Mouse (Mus musculus) kidney, embryonic 14.5 days (tissue): ENCODE results near the gene Cyp11a1. TPM values are rescaled to one million over a fixed set of nuclear protein-coding genes. Genes with fewer than 3 reads are reported as not detected.

Experiments
- ATAC-seq: fragments of 200-750 bp; cut with Nextera tagmentation; 2 replicates; pipeline ENCODE4 v1.8.0; 2017; ENCODE audit warnings: moderate number of reproducible peaks, mild to moderate bottlenecking, moderate TSS enrichment, moderate library complexity; ENCODE audit not compliant: low FRiP score, low TSS enrichment
- H3K27ac ChIP-seq: fragments of 300-500 bp; sonication (generic); 2 replicates; pipeline ENCODE4 v1.5.1; 2014; ENCODE audit warnings: low read depth, mild to moderate bottlenecking, low read length, moderate library complexity, mixed read lengths
- H3K27me3 ChIP-seq: fragments of 300-500 bp; sonication (generic); 2 replicates; pipeline ENCODE4 v1.6.1; 2014; ENCODE audit warnings: mild to moderate bottlenecking, low read length; ENCODE audit not compliant: control insufficient read depth, insufficient read depth
- H3K36me3 ChIP-seq: fragments of 300-500 bp; sonication (generic); 2 replicates; pipeline ENCODE4 v1.6.1; 2014; ENCODE audit warnings: low read length, mixed read lengths; ENCODE audit not compliant: control insufficient read depth, insufficient read depth
- H3K4me1 ChIP-seq: fragments of 300-500 bp; sonication (generic); 2 replicates; pipeline ENCODE4 v1.6.1; 2014; ENCODE audit warnings: low read length, mixed read lengths; ENCODE audit not compliant: control insufficient read depth, insufficient read depth
- H3K4me2 ChIP-seq: fragments of 300-500 bp; sonication (generic); replicated peaks from 2 replicates; pipeline ENCODE4 v1.6.1; 2014; ENCODE audit warnings: low read depth, mild to moderate bottlenecking, low read length
- H3K4me3 ChIP-seq: fragments of 300-500 bp; sonication (generic); 2 replicates; pipeline ENCODE4 v1.5.1; 2014; ENCODE audit warnings: mild to moderate bottlenecking, low read length
- H3K9ac ChIP-seq: fragments of 300-500 bp; sonication (generic); 2 replicates; pipeline ENCODE4 v1.6.1; 2014; ENCODE audit warnings: low read depth, mild to moderate bottlenecking, low read length, moderate library complexity
- H3K9me3 ChIP-seq: fragments of 300-500 bp; sonication (generic); 2 replicates; pipeline ENCODE4 v1.6.1; 2016; ENCODE audit warnings: low read length; ENCODE audit not compliant: control insufficient read depth
- WGBS: fragments of 180-500 bp; shearing (Covaris S2); extraction: QIAGEN DNeasy Blood & Tissue Kit; methylation state at CpG from one replicate; pipeline ENCODE4 v1.1.7; 2014; 5-methylcytosine and 5-hydroxymethylcytosine counted together
- polyA plus RNA-seq: library from polyadenylated mRNA; unstranded; fragments of >200 nt; fragmentation: Nextera tagmentation; extraction: Ambion mirVana; gene quantifications from 2 replicates; pipeline ENCODE4 v1.2.1, GENCODE M21; 2014

Cyp11a1 gene
- polyA plus RNA-seq, 1 experiment from 2014 or later, result 0.87 TPM

- Histone ChIP-seq H3K27me3 (no peaks in the 10 kb centered on the region), H3K4me3 (no peak overlapping the region), H3K4me2 (no peak overlapping the region), H3K9me3 (no peaks in the 10 kb centered on the region), H3K27ac (no peak overlapping the region), H3K4me1 (peaks cover 22% of the 10 kb centered on the region), H3K9ac (no peak overlapping the region), H3K36me3 (no peaks in the 10 kb centered on the region)
- 72% methylated on average over 2 of the region's 2 CpGs for WGBS
- no peak for ATAC-seq
Observed at GRCm38 (mm10) chr9:58012486-58012885, 6.3 kb downstream of the Cyp11a1 start.

- Histone ChIP-seq H3K4me1 (peaks cover 22% of the 10 kb centered on the region), H3K27me3 (no peaks in the 10 kb centered on the region), H3K9ac (no peak overlapping the region), H3K36me3 (no peaks in the 10 kb centered on the region), H3K4me2 (no peak overlapping the region), H3K4me3 (no peak overlapping the region), H3K27ac (no peak overlapping the region), H3K9me3 (no peaks in the 10 kb centered on the region)
- 13% methylated on average over 2 of the region's 2 CpGs for WGBS
- 0 out of 2 replicates have a peak, but pooled peaks have one; percentile 13 for ATAC-seq
Observed at GRCm38 (mm10) chr9:58012935-58013334, 6.7 kb downstream of the Cyp11a1 start.

GRCm38 (mm10) chr9:58014393-58015160, 8.4 kb downstream of the Cyp11a1 start:
- H3K27ac ChIP-seq, result no peak overlapping the region
- peaks cover 11% of the 10 kb centered on the region for H3K4me1 ChIP-seq
- H3K9me3 ChIP-seq, result no peaks in the 10 kb centered on the region
- H3K4me2 ChIP-seq, result no peak overlapping the region
- ATAC-seq, result 0 out of 2 replicates have a peak, but pooled peaks have one; percentile 8
- H3K36me3 ChIP-seq, result no peaks in the 10 kb centered on the region
- no peaks in the 10 kb centered on the region for H3K27me3 ChIP-seq
- WGBS, result 46% methylated on average over 8 of the region's 8 CpGs
- H3K4me3 ChIP-seq, result no peak overlapping the region
- H3K9ac ChIP-seq, result no peak overlapping the region

GRCm38 (mm10) chr9:58015856-58016255, 9.6 kb downstream of the Cyp11a1 start:
- H3K27me3 ChIP-seq, result no peaks in the 10 kb centered on the region
- H3K4me2 ChIP-seq, result no peak overlapping the region
- no peak overlapping the region for H3K4me3 ChIP-seq
- WGBS, result 87% methylated on average over 6 of the region's 6 CpGs
- ATAC-seq, result no peak
- H3K9me3 ChIP-seq, result no peaks in the 10 kb centered on the region
- no peak overlapping the region for H3K27ac ChIP-seq
- H3K9ac ChIP-seq, result no peak overlapping the region
- H3K4me1 ChIP-seq, result peaks cover 9% of the 10 kb centered on the region
- no peaks in the 10 kb centered on the region for H3K36me3 ChIP-seq

- no peak overlapping the region for H3K9ac ChIP-seq
- no peak for ATAC-seq
- H3K4me2 ChIP-seq, result no peak overlapping the region
- no peaks in the 10 kb centered on the region for H3K9me3 ChIP-seq
- H3K27me3 ChIP-seq, result no peaks in the 10 kb centered on the region
- H3K4me3 ChIP-seq, result no peak overlapping the region
- WGBS, result 81% methylated on average over 3 of the region's 3 CpGs
- H3K27ac ChIP-seq, result no peak overlapping the region
- H3K4me1 ChIP-seq, result no peaks in the 10 kb centered on the region
- no peaks in the 10 kb centered on the region for H3K36me3 ChIP-seq
Observed at GRCm38 (mm10) chr9:58016962-58017361, 10.8 kb downstream of the Cyp11a1 start.

GRCm38 (mm10) chr9:58018385-58018784, 12.2 kb downstream of the Cyp11a1 start:
- H3K9ac ChIP-seq, result no peak overlapping the region
- no peaks in the 10 kb centered on the region for H3K9me3 ChIP-seq
- no peaks in the 10 kb centered on the region for H3K4me1 ChIP-seq
- H3K4me2 ChIP-seq, result no peak overlapping the region
- no peak for ATAC-seq
- no peak overlapping the region for H3K27ac ChIP-seq
- H3K36me3 ChIP-seq, result no peaks in the 10 kb centered on the region
- no peak overlapping the region for H3K4me3 ChIP-seq
- WGBS, result 83% methylated on average over 5 of the region's 5 CpGs
- no peaks in the 10 kb centered on the region for H3K27me3 ChIP-seq

- Histone ChIP-seq H3K4me3 (no peak overlapping the region), H3K9me3 (no peaks in the 10 kb centered on the region), H3K9ac (no peak overlapping the region), H3K4me1 (no peaks in the 10 kb centered on the region), H3K4me2 (no peak overlapping the region), H3K27ac (no peak overlapping the region), H3K27me3 (no peaks in the 10 kb centered on the region), H3K36me3 (no peaks in the 10 kb centered on the region)
- ATAC-seq, result no peak
- WGBS, result 90% methylated on average over 9 of the region's 9 CpGs
Observed at GRCm38 (mm10) chr9:58025995-58026394, 19.8 kb downstream of the Cyp11a1 start.

GRCm38 (mm10) chr9:58027426-58028180, 21.4 kb downstream of the Cyp11a1 start:
- WGBS, result 24% methylated on average over 2 of the region's 2 CpGs
- Histone ChIP-seq H3K4me2 (no peak overlapping the region), H3K36me3 (no peaks in the 10 kb centered on the region), H3K4me3 (no peak overlapping the region), H3K27ac (no peak overlapping the region), H3K9me3 (no peaks in the 10 kb centered on the region), H3K4me1 (no peaks in the 10 kb centered on the region), H3K9ac (no peak overlapping the region), H3K27me3 (no peaks in the 10 kb centered on the region)
- ATAC-seq, result no peak

GRCm38 (mm10) chr9:58028841-58029240, 22.6 kb downstream of the Cyp11a1 start:
- H3K4me1 ChIP-seq, result no peaks in the 10 kb centered on the region
- H3K9me3 ChIP-seq, result no peaks in the 10 kb centered on the region
- no peak overlapping the region for H3K9ac ChIP-seq
- H3K36me3 ChIP-seq, result no peaks in the 10 kb centered on the region
- H3K4me3 ChIP-seq, result no peak overlapping the region
- H3K27ac ChIP-seq, result no peak overlapping the region
- no peak for ATAC-seq
- WGBS, result 72% methylated on average over 5 of the region's 5 CpGs
- no peak overlapping the region for H3K4me2 ChIP-seq
- H3K27me3 ChIP-seq, result no peaks in the 10 kb centered on the region
